Mouse (Mus musculus): Measurements from ENCODE around the gene Arrdc2. TPM values are rescaled to one million over a fixed set of nuclear protein-coding genes. Genes with fewer than 3 reads are reported as not detected.

Gene Arrdc2
- 10 to 100 TPM in 1 of 2 experiments, 1 to 10 TPM in 1; 4.8 to 71.3 TPM for total RNA-seq (2021)
- long read RNA-seq, experiment 1, transcript Arrdc2-201 (8 exons, 2,355 nt): major isoform, 172 of 212 reads
- long read RNA-seq, experiment 1, partial matches to known transcripts: 15 of 212 reads
- long read RNA-seq, experiment 1, other reads (novel, unspliced or antisense): 21 of 212 reads
- long read RNA-seq, experiment 2, transcript Arrdc2-207 (1 exons, 1,459 nt): minor isoform, 5 of 263 reads
- long read RNA-seq, experiment 2, transcript Arrdc2-201 (8 exons, 2,355 nt): major isoform, 209 of 263 reads
- long read RNA-seq, experiment 2, partial matches to known transcripts: 18 of 263 reads
- long read RNA-seq, experiment 2, other reads (novel, unspliced or antisense): 30 of 263 reads

DNA sequence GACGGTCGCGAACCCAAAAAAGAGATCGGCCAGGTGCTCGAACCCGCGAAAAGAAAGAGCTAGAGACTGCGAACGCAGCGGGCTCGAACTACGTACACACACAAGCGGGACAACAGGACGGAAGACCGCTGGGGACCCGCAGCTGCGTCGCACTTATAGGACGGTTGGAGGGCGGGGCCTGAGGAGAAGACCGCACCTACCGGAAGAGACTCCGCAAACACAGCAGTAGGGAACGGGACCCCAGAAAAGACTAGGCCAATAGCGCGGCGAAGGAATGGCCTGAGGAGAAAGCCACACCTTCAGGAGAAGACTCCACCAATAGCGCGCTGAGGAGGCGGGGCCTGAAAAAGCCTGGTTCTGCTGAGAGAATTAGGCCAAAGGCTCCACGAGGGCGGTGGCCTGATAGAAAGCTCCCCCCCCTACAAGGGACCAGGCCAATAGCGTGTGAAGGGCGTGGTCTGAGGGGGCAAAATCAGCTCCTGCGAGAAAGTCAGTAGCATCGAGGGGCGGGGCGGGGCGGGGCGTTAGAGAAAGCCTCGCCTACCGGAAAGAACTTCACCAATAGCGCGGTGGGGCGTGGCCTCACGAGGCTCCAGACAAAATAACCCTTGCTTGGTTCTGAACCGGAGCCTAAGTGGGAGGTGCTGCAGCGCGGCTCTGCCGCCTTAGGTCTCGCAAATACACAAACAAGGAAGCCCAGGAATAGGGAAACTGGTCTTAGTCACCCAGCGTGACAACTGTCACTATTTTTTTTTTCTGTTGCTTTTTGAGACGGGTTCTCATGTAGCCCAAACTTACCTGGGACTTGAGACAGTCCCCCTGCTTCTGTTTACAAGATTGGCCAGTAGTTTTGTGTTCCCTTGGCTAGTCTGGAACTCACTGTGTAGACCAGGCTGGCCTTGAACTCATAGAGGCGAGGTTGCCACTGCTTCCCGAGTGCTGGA, at the start of gene Arrdc2:
Gene Arrdc2, minus strand, starts transcription at position 313 of the 944 bp plus-strand sequence.
- peak; percentile 100 for DNase-seq
- intact Hi-C loops (cut with DNase I; ENCODE audit: low total_unique reads): loop anchor here (5.0 kb wide), 1 partner anchor 117 kb away; the partner anchor contains the start of gene Pde4c

DNA sequence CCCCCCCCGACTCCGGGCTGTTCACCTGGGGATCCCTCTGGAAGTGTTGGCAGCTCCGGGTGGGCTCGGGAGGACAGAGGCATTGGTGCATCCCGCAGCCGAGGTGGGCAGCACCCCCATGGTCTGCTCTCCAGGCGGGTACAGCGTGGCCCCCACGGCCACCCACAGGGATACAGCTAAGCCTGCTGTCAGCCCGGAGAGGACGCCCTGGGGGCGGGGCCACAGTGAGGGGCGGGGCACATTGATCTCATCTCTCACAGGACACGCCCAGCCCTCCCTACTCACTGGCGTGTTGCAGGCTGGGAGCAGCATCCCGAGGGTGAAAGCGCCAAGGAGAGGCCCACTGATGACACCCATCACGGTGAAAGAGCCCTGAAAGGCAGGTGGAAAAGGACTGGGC, 48.1 kb upstream of the Arrdc2 start:
- intact Hi-C loops (cut with DNase I; ENCODE audit: low total_unique reads): no loop called here

DNA sequence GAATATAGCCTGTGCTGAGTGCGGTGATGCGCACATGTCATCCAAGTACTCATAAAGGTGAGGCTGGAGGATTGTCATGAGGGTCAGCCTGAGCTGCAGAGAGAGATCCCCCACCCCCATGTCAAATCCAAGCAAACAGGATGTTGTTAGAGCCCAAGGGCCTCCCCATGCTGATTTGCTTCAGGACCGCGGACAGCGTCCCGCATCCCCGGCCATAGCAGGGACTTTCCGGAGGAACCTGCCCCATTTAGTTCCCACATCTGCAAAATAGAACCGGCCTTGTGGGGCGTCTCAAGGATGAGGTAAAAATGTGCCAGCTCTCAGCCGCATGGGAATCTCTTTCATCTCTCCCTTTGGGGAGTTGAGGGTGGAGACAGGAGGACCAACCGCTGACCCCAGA, 46.1 kb upstream of the Arrdc2 start:
- DNase-seq: no peak
- intact Hi-C loops (cut with DNase I; ENCODE audit: low total_unique reads): no loop called here

More for the DNA sequence above, 48.1 kb upstream of the Arrdc2 start:
- peak; percentile 37 for DNase-seq

GRCm38 (mm10) chr8:70884683-70885082, 45.2 kb upstream of the Arrdc2 start:
- intact Hi-C loops (cut with DNase I; ENCODE audit: low total_unique reads): no loop called here
- DNase-seq: no peak

GRCm38 (mm10) chr8:70884186-70884585, 44.7 kb upstream of the Arrdc2 start:
- DNase-seq: no peak
- intact Hi-C loops (cut with DNase I; ENCODE audit: low total_unique reads): no loop called here

DNA sequence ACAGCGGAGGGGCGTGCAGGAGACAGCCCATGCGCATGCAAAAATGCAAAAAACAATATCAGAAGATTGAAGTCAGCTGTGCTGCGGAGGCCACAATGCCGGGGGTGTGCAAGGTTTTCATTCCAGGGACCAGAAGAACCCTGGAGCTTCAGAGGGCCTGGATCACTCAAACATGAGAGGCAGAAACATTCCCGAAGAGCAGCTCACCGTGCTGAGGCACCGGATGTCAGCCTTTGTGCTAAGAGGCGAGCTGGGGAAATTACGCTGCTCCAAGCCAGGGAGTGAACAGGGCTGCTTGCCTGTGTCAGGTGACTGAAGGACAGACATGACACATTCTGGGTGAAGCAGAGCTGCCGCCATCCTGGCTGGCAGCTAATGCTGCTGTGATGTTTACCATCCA, 41.0 kb upstream of the Arrdc2 start:
- intact Hi-C loops (cut with DNase I; ENCODE audit: low total_unique reads): no loop called here

GRCm38 (mm10) chr8:70880126-70880525, 40.6 kb upstream of the Arrdc2 start:
- DNase-seq: peak; percentile 45
- intact Hi-C loops (cut with DNase I; ENCODE audit: low total_unique reads): no loop called here

More for the DNA sequence above, 41.0 kb upstream of the Arrdc2 start:
- no peak for DNase-seq

GRCm38 (mm10) chr8:70879500-70879899, 40.0 kb upstream of the Arrdc2 start:
- intact Hi-C loops (cut with DNase I; ENCODE audit: low total_unique reads): no loop called here
- no peak for DNase-seq

DNA sequence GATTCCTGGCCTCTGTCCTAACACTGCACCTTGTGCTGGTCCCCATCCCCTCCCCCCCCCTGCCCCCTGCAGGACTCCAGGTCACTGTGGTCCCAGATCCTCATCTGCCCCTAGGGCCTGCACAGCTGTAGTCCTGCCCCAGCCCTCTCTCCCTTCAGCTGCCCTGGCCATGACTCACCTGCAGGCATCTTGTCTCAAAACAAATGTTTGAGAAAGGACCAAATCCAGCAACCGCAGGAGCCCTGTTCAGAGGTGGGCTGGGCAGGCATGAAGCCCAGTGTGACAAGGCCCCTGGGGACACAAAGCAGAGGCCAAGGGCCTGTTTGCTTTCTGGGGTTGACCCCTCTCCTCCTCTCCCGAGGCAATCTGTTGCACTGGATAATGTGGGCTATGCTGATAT, 38.7 kb upstream of the Arrdc2 start:
- no peak for DNase-seq
- intact Hi-C loops (cut with DNase I; ENCODE audit: low total_unique reads): no loop called here

- intact Hi-C loops (cut with DNase I; ENCODE audit: low total_unique reads): no loop called here
- no peak for DNase-seq
Measured at GRCm38 (mm10) chr8:70876382-70876781, 36.9 kb upstream of the Arrdc2 start.

GRCm38 (mm10) chr8:70874441-70874840, 34.9 kb upstream of the Arrdc2 start:
- DNase-seq: no peak

GRCm38 (mm10) chr8:70873364-70873985, 34.0 kb upstream of the Arrdc2 start, which contains the start of gene Ccdc124:
Gene Ccdc124, minus strand, starts transcription at chr8:70873935.
- DNase-seq: peak; percentile 96
- intact Hi-C loops (cut with DNase I; ENCODE audit: low total_unique reads): no loop called here

More at GRCm38 (mm10) chr8:70874441-70874840, 34.9 kb upstream of the Arrdc2 start:
- intact Hi-C loops (cut with DNase I; ENCODE audit: low total_unique reads): loop anchor here (2.0 kb wide), 1 partner anchor 20 kb away; no protein-coding TSS in a partner anchor

GRCm38 (mm10) chr8:70872643-70873363, 33.3 kb upstream of the Arrdc2 start:
- intact Hi-C loops (cut with DNase I; ENCODE audit: low total_unique reads): no loop called here
- DNase-seq: no peak

DNA sequence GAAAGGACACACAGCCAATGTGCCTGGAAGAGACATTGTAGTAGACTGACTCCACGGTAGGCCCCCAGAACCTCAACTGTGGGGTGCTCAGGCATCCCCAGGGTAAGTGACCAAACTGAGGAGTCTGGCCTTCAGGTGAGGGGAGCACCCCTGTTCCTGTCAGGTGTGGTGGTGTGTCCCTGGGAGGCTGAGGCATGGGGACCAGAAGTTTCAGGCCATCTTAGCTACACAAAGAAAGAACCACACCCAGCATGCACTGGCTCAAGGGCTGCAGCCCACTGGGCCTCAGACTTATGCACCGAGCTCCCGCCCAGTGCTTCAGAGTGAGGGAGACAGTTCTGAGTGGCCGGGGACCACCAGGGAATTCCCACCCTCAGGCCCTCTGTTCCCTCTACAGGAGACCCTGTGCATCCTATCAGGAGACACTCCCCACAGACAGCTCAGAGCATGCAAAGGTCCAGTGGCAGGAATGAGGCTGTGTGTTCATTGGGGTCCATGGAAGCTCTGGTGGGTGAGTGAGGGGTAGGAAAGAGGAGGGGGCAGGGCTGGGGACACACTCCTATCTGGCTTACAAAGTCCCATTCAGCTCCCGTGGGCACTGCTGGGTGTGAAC, 31.8 kb upstream of the Arrdc2 start:
- no peak for DNase-seq
- intact Hi-C loops (cut with DNase I; ENCODE audit: low total_unique reads): no loop called here

- DNase-seq: peak; percentile 77
- intact Hi-C loops (cut with DNase I; ENCODE audit: low total_unique reads): loop anchor here (2.0 kb wide), 1 partner anchor 25 kb away; no protein-coding TSS in a partner anchor
Measured at GRCm38 (mm10) chr8:70869601-70870041, 30.1 kb upstream of the Arrdc2 start.

GRCm38 (mm10) chr8:70869199-70869571, 29.7 kb upstream of the Arrdc2 start:
- DNase-seq: no peak
- intact Hi-C loops (cut with DNase I; ENCODE audit: low total_unique reads): loop anchor here (2.0 kb wide), 1 partner anchor 24 kb away; no protein-coding TSS in a partner anchor

DNA sequence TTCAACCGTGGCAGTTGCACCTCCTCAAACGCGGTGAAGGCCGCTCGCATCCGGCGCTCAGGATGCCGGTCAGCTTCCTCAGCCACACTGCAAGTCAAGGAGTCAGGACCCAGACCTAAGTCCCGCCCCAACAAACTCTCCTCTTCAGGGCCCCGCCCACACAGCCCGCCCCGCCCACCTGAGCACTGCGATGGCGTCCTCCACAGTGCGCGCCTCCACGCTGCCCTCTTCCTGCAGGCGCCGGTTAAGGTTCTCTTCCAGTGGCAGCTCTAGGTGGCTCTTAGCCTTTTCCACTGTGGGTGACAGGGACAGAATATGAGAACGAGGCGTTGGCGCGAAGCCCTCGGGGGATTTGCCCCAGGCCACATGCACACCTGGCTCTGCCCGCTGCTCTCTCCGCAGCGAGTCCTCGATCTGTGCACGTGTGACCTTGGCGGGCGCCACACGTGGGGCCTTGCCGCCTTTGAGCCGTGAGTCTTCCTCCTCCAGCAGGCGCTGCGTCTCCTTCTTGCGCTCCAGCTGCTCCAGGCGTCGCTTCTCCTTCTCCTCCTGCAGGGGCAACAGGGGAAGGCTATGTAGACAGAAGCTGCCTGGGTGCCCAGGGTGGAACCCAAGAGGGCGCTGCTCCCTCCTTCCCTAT, 29.2 kb upstream of the Arrdc2 start:
- intact Hi-C loops (cut with DNase I; ENCODE audit: low total_unique reads): loop anchor here (2.0 kb wide), 1 partner anchor 24 kb away; no protein-coding TSS in a partner anchor
- DNase-seq: no peak

DNA sequence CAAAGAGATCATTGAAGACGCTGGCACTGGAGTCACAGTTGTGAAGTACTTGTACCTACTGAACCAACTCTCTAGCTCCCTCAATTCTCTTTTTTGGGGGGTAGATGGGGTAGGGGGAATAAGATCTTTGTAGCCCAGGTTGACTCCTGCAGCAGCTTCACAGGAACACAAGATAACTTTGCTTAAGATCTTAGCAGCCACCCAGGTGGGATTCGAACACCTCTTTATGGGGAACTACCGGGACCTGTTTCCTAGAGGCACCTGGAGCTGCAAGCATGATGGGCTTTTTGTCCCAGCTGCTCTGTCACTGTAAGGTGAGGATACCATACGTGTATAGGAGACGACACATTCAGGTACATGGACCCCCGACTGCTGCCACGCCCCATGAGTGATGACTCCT, 27.0 kb upstream of the Arrdc2 start:
- no peak for DNase-seq
- intact Hi-C loops (cut with DNase I; ENCODE audit: low total_unique reads): no loop called here
